Mouse (Mus musculus) lung, postnatal 0 days (tissue): ENCODE measurements around the gene Ugt1a10.

Experiments
- CTCF ChIP-seq: IDR thresholded peaks from 2 replicates; pipeline ENCODE4 v1.5.1; 2016; ENCODE audit warnings: antibody characterized with exemption, mild to moderate bottlenecking
- EP300 ChIP-seq: IDR thresholded peaks from 2 replicates; pipeline ENCODE4 v1.6.1; 2016; ENCODE audit warnings: antibody characterized with exemption, mild to moderate bottlenecking, control low read depth

DNA sequence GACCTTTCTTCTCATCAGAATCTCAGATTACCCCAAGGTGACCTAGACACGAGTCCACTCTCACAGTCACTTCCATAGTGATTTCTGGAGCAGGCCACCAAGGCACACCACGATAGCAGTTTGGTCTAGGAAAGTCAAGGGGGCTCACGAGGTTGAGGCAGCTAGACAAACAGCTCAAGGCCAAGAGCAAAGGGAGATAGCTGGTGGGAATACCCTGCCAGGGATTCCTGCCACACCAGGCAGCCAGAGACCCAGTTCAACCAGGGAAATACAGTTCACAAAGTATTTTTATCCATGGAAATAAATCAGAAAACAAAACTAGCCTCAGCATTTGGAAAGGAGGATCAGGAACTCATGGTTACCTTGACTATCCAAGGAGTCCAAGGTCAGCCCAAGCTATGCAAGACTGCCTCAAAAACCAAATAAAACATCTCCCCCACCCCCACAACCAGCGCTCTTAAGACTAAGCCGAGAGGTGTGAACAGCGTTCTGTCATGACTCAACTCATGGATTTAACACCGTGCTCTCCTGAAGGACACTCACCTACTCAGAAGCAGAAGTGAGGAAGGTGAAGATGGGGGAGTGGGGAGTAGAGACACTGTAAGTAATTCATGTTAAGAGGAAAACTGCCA is 209.2 kb downstream of the Ugt1a10 start:
- no peak for TF ChIP-seq CTCF
- TF ChIP-seq EP300 = no peak
